Mouse (Mus musculus): ENCODE data around the gene Lce1b. TPM values are rescaled to one million over a fixed set of nuclear protein-coding genes. Genes with fewer than 3 reads are reported as not detected.

Gene Lce1b
- not detected in 2 replicates for polyA plus RNA-seq (2012)

GRCm38 (mm10) chr3:92656826-92657225 lies at the start of gene Lce1b:
Gene Lce1b (minus strand): TSS chr3:92656926.

GRCm38 (mm10) chr3:92687110-92687509 lies 30.4 kb upstream of the Lce1b start, which contains the start of gene Lce1d:
Gene Lce1d (minus strand): TSS chr3:92687210.

GRCm38 (mm10) chr3:92678947-92679346 lies 22.2 kb upstream of the Lce1b start, which contains the start of gene Lce1c:
Gene Lce1c (plus strand): TSS chr3:92679247.

DNA sequence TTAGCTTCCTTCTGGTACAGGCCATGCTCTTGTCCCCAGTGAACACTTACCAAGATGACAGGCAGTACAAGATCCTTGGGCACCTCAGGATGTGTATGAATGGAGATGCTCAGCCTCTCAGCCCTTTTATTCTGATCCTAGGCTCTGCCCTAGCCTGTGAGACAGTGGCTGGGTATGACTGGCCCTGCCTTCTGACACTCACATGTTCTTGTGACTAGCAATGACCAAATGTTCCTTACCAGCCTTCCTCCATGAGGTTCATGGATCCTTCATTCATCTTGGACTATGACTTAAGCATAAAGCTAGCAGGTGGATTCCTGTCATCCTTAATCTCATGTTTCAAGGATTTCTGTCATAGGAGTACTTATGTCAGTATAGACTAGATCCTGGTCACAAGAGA lies 13.5 kb upstream of the Lce1b start, which contains the start of gene Lce1a2:
Gene Lce1a2 (minus strand): TSS at position 101 of the 400 bp plus-strand sequence.

DNA sequence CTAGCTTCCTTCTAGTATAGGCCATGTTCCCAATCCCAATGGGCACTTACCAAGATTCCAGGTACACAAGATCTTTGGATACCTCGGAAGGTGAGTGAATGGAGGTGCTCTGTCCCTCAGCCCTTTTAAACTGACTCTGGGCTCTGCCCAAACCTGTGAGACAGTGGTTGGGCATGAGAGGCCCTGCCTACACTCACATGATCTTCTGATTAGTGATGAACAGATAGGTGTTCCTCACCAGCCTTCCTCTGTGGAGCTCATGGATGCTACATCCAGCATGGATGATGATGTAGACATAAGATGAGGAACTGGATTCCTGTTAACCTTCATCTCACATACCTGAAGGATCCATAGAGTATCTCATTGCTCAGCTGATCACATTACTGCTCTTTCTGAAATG lies 8.5 kb downstream of the Lce1b start, which contains the start of gene Lce1a1:
Gene Lce1a1 (minus strand): TSS at position 101 of the 400 bp plus-strand sequence.

DNA sequence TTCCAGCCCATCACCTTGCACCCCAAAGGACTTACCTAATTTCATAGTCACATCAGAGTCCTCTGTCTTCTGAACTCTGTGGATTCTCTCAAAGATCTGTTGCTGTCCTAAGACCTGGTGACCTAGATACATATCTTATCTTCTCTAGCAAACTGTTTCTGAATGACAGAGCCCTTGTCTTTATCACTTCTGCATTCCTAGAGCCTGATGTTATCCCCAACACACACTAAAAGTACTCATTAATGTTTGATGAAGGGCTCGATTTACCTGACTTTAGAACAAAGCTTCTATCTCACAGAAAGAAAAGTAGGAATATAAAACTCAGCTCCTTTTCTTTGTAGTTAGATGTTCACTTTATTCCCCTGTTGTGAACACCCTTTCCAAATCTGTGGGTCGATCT lies 35.2 kb downstream of the Lce1b start, which contains the start of gene Lce6a:
Gene Lce6a (minus strand): TSS at position 101 of the 400 bp plus-strand sequence.

GRCm38 (mm10) chr3:92607392-92607791 lies 49.3 kb downstream of the Lce1b start, which contains the start of gene 2210017I01Rik:
Gene 2210017I01Rik (minus strand): TSS chr3:92607492.

Other genes with a start within 250 kb of the Lce1b start
- gene Sprr2i, start 248.9 kb downstream of the Lce1b start, polyA plus RNA-seq (2012): not detected in 2 replicates
- gene Sprr2j-ps, start 238.8 kb downstream of the Lce1b start, polyA plus RNA-seq (2012): not detected in 2 replicates
- gene Gm9774, start 227.5 kb downstream of the Lce1b start, polyA plus RNA-seq (2012): 8.9 and 10.1 TPM in 2 replicates
- not detected in 2 replicates for gene Sprr2k, start 224.3 kb downstream of the Lce1b start, polyA plus RNA-seq (2012)
- gene Sprr1b, start 218.1 kb downstream of the Lce1b start, polyA plus RNA-seq (2012): not detected in 2 replicates
- gene Sprr3, start 198.2 kb downstream of the Lce1b start, polyA plus RNA-seq (2012): not detected in 2 replicates
- gene Sprr1a, start 171.0 kb downstream of the Lce1b start, polyA plus RNA-seq (2012): 0.12 TPM in 1 of 2 replicates, not detected in the other
- not detected in 2 replicates for gene Sprr4, start 156.4 kb downstream of the Lce1b start, polyA plus RNA-seq (2012)
- gene 2310046K23Rik, start 122.4 kb downstream of the Lce1b start, polyA plus RNA-seq (2012): not detected in 2 replicates
- 0.04 TPM in 1 of 2 replicates, not detected in the other for gene Ivl, start 83.2 kb downstream of the Lce1b start, polyA plus RNA-seq (2012)
- gene Smcp, start 67.9 kb downstream of the Lce1b start, polyA plus RNA-seq (2012): 0.07 TPM in 1 of 2 replicates, not detected in the other
- gene 2210017I01Rik, start 49.4 kb downstream of the Lce1b start, polyA plus RNA-seq (2012): not detected in 2 replicates
- gene Lce6a, start 35.3 kb downstream of the Lce1b start, polyA plus RNA-seq (2012): not detected in 2 replicates
- gene Lce1a1, start 8.6 kb downstream of the Lce1b start, polyA plus RNA-seq (2012): 0.10 TPM in 1 of 2 replicates, not detected in the other
- not detected in 2 replicates for gene Lce1a2, start 13.4 kb upstream of the Lce1b start, polyA plus RNA-seq (2012)
- not detected in 2 replicates for gene Lce1c, start 22.3 kb upstream of the Lce1b start, polyA plus RNA-seq (2012)
- gene Lce1d, start 30.3 kb upstream of the Lce1b start, polyA plus RNA-seq (2012): not detected in 2 replicates
- not detected in 2 replicates for gene Lce1e, start 52.1 kb upstream of the Lce1b start, polyA plus RNA-seq (2012)
- not detected in 2 replicates for gene Lce1f, start 63.4 kb upstream of the Lce1b start, polyA plus RNA-seq (2012)
- gene Gm38119, start 82.2 kb upstream of the Lce1b start, polyA plus RNA-seq (2012): not detected in 2 replicates
- gene Lce1g, start 95.4 kb upstream of the Lce1b start, polyA plus RNA-seq (2012): not detected in 2 replicates
- not detected in 2 replicates for gene Lce1h, start 108.1 kb upstream of the Lce1b start, polyA plus RNA-seq (2012)
- gene Lce1i, start 122.0 kb upstream of the Lce1b start, polyA plus RNA-seq (2012): not detected in 2 replicates
- not detected in 2 replicates for gene Lce1j, start 133.6 kb upstream of the Lce1b start, polyA plus RNA-seq (2012)
- not detected in 2 replicates for gene Lce1k, start 151.0 kb upstream of the Lce1b start, polyA plus RNA-seq (2012)
- gene Kprp, start 170.3 kb upstream of the Lce1b start, polyA plus RNA-seq (2012): not detected in 2 replicates
- not detected in 2 replicates for gene Lce1l, start 194.4 kb upstream of the Lce1b start, polyA plus RNA-seq (2012)
- not detected in 2 replicates for gene 2310050C09Rik, start 213.3 kb upstream of the Lce1b start, polyA plus RNA-seq (2012)

Measured in megakaryocyte-erythroid progenitor cell, adult 5 weeks (primary cell).